19 mouse cellular contexts compared by ENCODE assay signal in the genomic region with DNA sequence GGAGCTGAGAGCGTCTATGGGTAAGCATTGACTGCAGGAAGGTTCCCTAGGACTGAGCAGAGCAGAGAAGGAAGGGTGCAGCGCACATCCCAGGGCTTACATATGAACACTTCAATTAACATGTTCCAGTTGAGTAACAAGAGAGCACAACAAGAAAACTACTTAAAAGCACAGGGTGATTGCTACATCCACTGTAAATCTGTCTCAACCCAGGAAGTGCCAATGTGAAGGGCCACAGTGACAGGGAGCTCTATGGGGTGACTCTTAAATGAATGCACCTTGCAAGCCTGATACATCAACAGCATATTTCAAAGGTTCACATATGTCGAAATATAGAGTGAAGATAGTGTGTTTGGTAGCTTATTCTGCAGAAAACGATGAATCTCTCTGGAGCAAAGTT.
"Had no signal": no experiment of that assay in that cellular context is flagged by ENCODE, and none has a peak within 500 bp of the region (broad histone marks: within the 10 kb centered on the region; RNA-seq: fewer than 3 reads in every experiment).

No protein-coding gene starts in this region.

- H3K9ac ChIP-seq: limb, embryonic 13.5 days; liver, embryonic 14.5 days; midbrain, embryonic 13.5 days had no signal

- H3K27me3 ChIP-seq: limb, embryonic 13.5 days; midbrain, embryonic 13.5 days had no signal

- H3K4me1 ChIP-seq: limb, embryonic 10.5 days; limb, embryonic 13.5 days had no signal

- H3K4me3 ChIP-seq: layer of hippocampus, adult 2 months; limb, embryonic 10.5 days; limb, embryonic 13.5 days; midbrain, embryonic 13.5 days had no signal

- H3K27ac ChIP-seq: kidney, postnatal 0 days; layer of hippocampus, adult 2 months; limb, embryonic 10.5 days; limb, embryonic 13.5 days; liver, embryonic 14.5 days; midbrain, embryonic 13.5 days; stomach, postnatal 0 days had no signal

- DNase-seq: kidney, adult 2 months; kidney, postnatal 25 days; layer of hippocampus, adult 9-11 months; liver; lung, adult 2 months; right cerebral cortex, adult 18-20 months; right cerebral cortex, postnatal 14 days; right cerebral cortex, postnatal 4 days; thymus, adult 2 months; thymus, postnatal 14 days; thymus, postnatal 4 days had no signal

- H3K9me3 ChIP-seq: limb, embryonic 10.5 days; limb, embryonic 13.5 days; midbrain, embryonic 13.5 days had no signal

- ATAC-seq: intestine, postnatal 0 days; midbrain, embryonic 13.5 days had no signal

- H3K36me3 ChIP-seq: limb, embryonic 10.5 days; midbrain, embryonic 13.5 days had no signal

- H3K4me2 ChIP-seq: limb, embryonic 13.5 days; midbrain, embryonic 13.5 days had no signal
